Mouse (Mus musculus): ENCODE data around the gene Chmp4b. TPM values are rescaled to one million over a fixed set of nuclear protein-coding genes. Genes with fewer than 3 reads are reported as not detected.

Chmp4b gene
- 195 and 201 TPM in 2 replicates for total RNA-seq (2021)
- long read RNA-seq, experiment 1, partial matches to known transcripts: 0 of 6 reads
- long read RNA-seq, experiment 1, other reads (novel, unspliced or antisense): 5 of 6 reads
- long read RNA-seq, experiment 2, partial matches to known transcripts: 1 of 8 reads
- long read RNA-seq, experiment 2, other reads (novel, unspliced or antisense): 7 of 8 reads

- DNase-seq: no peak
Measured at GRCm38 (mm10) chr2:154651363-154651762, at the start of gene Chmp4b. Gene Chmp4b (plus strand): TSS chr2:154651705.

GRCm38 (mm10) chr2:154603007-154603637 is 48.4 kb upstream of the Chmp4b start:
- no peak for DNase-seq

GRCm38 (mm10) chr2:154603638-154604153 is 47.8 kb upstream of the Chmp4b start, which contains the start of gene Pxmp4:
Gene Pxmp4 (minus strand): TSS chr2:154603708.
- peak; percentile 98 for DNase-seq

GRCm38 (mm10) chr2:154604156-154604555 is 47.3 kb upstream of the Chmp4b start:
- DNase-seq: no peak

- DNase-seq: no peak
Measured at GRCm38 (mm10) chr2:154606965-154607364, 44.5 kb upstream of the Chmp4b start.

- DNase-seq: no peak
Measured at GRCm38 (mm10) chr2:154609050-154609767, 42.3 kb upstream of the Chmp4b start.

- peak; percentile 95 for DNase-seq
Measured at GRCm38 (mm10) chr2:154613118-154614115, 38.1 kb upstream of the Chmp4b start, which contains the start of the genes Zfp341 and 4930519P11Rik. Gene Zfp341 (plus strand): TSS chr2:154613297. Gene 4930519P11Rik (minus strand): TSS chr2:154613437.

- DNase-seq: no peak
Measured at GRCm38 (mm10) chr2:154614841-154615576, 36.5 kb upstream of the Chmp4b start.

GRCm38 (mm10) chr2:154615674-154616073 is 35.8 kb upstream of the Chmp4b start:
- DNase-seq: no peak

GRCm38 (mm10) chr2:154617061-154617460 is 34.4 kb upstream of the Chmp4b start:
- no peak for DNase-seq

- no peak for DNase-seq
Measured at GRCm38 (mm10) chr2:154621684-154622083, 29.8 kb upstream of the Chmp4b start.

- no peak for DNase-seq
Measured at GRCm38 (mm10) chr2:154624137-154624536, 27.4 kb upstream of the Chmp4b start.

- no peak for DNase-seq
Measured at GRCm38 (mm10) chr2:154630531-154630930, 21.0 kb upstream of the Chmp4b start.

- DNase-seq: no peak
Measured at GRCm38 (mm10) chr2:154632203-154632780, 19.2 kb upstream of the Chmp4b start.

GRCm38 (mm10) chr2:154633039-154633742 is 18.3 kb upstream of the Chmp4b start:
- no peak for DNase-seq

GRCm38 (mm10) chr2:154633876-154634644 is 17.4 kb upstream of the Chmp4b start:
- no peak for DNase-seq

GRCm38 (mm10) chr2:154635826-154636225 is 15.7 kb upstream of the Chmp4b start:
- DNase-seq: no peak

- DNase-seq: no peak
Measured at GRCm38 (mm10) chr2:154638521-154638920, 13.0 kb upstream of the Chmp4b start.

- no peak for DNase-seq
Measured at GRCm38 (mm10) chr2:154639115-154639514, 12.4 kb upstream of the Chmp4b start.

All from adrenal gland, postnatal 14 days (tissue).